Mouse (Mus musculus): Measurements from ENCODE around the gene Olfr194. TPM values are rescaled to one million over a fixed set of nuclear protein-coding genes. Genes with fewer than 3 reads are reported as not detected.
"Not testable (repeated sequence)": the region's sequence is repeated elsewhere in the genome, so short reads cannot be mapped to it uniquely, and the experiment has no call there.

The Olfr194 gene
- not detected in 2 replicates for polyA plus RNA-seq (2015; fragmentation: Nextera tagmentation; extraction: Ambion mirVana)

DNA sequence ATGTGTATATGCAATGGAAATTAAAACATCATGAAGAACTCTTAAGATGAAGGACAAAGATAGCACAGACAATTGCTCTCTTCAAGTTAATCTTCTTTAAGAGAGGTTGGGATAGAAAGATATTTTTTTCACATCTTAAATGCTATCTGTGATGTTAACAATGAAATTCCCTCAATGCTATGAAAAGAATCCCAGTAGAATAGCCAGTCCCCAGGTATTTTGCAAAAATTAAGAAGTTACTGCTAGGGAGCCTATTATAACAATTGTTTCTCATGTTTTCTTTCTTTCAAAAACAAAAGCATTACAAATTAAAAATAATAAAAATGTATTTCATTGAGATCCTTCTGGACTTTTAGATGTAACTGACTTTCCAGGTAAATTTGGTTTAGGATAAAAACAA, at the start of gene Olfr194:
Gene Olfr194, minus strand, starts transcription at position 101 of the 400 bp plus-strand sequence.
- no peak for DNase-seq (ENCODE audit: low spot score)

DNA sequence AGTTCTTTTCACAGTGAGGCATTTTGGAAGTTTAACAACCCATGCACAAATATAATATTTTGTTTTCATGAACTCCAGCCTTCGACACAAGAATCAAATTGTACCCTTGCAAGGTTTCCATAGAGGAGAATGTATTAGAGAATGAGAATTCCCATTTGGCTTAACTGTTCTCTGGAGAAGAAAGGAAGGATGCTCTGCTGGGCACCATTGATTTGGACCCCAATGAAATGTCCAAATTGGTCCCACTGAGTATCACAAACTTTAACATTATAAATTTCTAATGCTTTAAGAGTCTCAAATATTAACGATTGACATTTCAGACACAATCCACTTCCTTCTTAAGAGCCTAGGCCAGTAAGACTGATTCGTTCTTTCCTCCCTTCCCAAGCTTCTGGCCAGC, 49.5 kb upstream of the Olfr194 start, which contains the start of gene Olfr196:
Gene Olfr196, minus strand, starts transcription at position 101 of the 400 bp plus-strand sequence.
- no peak for DNase-seq (ENCODE audit: low spot score)

DNA sequence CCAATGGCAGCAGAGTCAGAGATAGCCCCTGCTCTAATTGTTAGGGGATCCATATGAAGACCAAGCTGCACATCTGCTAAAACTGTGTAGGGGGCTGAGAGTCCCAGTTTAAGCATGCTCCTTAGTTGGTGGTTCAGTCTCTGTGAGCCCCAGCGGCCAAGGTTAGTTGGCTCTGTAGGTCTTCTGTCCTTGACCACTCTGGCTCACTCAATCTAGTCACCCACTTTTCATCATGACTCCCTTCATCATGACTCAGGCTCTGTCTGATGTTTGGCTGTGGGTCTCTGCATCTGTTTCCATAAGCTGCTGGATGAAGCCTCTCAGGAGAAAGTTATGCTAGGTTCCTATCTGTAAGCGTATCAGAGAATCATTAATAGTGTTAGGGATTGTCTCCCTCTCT, 31.1 kb upstream of the Olfr194 start:
- no peak for DNase-seq (ENCODE audit: low spot score)

- DNase-seq (ENCODE audit: low spot score): no peak
These were observed 25.9 kb upstream of the Olfr194 start, which contains the start of gene Olfr195 for GRCm38 (mm10) chr16:59146746-59147145. TSS of gene Olfr195 (plus strand) at chr16:59147046.

GRCm38 (mm10) chr16:59141105-59141504, 20.2 kb upstream of the Olfr194 start:
- no peak for DNase-seq (ENCODE audit: low spot score)

DNA sequence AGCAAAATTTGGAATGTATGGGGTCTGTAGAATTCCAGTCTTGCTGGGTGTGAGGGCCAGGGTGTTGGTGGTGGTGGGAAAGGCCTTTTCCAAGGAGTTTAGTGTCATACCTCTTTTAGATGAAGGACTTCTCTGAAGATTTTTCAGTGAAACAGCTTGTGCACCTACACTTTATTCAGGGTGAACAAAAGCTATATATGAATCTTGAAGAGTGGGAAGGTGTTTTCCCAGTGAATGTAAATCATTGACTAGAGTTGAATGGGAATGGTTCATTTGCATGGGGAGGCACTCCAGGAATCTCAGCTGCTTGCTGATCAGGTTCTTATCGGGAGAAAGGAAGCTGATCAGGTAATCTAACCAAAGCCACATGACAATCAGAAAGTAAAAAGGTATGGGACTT, 9.9 kb upstream of the Olfr194 start:
- DNase-seq (ENCODE audit: low spot score): no peak

GRCm38 (mm10) chr16:59111781-59112180, 9.1 kb downstream of the Olfr194 start, which contains the start of gene Olfr193:
TSS of gene Olfr193 (minus strand) at chr16:59111881.
- no peak for DNase-seq (ENCODE audit: low spot score)

GRCm38 (mm10) chr16:59108522-59108921, 12.3 kb downstream of the Olfr194 start:
- DNase-seq (ENCODE audit: low spot score): not testable (repeated sequence)

GRCm38 (mm10) chr16:59105312-59105711, 15.6 kb downstream of the Olfr194 start:
- DNase-seq (ENCODE audit: low spot score): no peak

- not testable (repeated sequence) for DNase-seq (ENCODE audit: low spot score)
These were observed 31.1 kb downstream of the Olfr194 start, which contains the start of gene Olfr191 for GRCm38 (mm10) chr16:59089722-59090121. TSS of gene Olfr191 (minus strand) at chr16:59089822.

DNA sequence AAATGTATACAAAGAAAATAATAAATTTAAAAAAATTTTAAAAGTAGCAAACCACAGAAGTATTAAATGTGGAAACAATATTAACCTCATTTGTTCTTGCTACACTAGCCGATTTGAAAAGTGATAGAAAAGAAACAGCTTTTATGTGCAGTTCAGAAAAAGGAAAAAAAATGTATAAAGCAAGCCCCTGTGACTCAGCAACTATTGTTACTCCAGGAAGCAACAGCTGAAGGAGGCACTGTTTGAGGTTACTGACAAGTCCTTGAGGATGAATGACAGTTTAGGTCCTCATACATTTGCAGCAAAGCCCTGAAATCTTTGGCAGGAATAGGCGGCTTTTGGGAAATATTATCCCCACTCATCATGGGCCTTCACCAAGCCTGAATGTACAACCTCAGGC, 39.8 kb downstream of the Olfr194 start:
- DNase-seq (ENCODE audit: low spot score): not testable (repeated sequence)

- no peak for DNase-seq (ENCODE audit: low spot score)
These were observed 43.0 kb downstream of the Olfr194 start, which contains the start of gene Olfr190 for GRCm38 (mm10) chr16:59077905-59078304. TSS of gene Olfr190 (minus strand) at chr16:59078005.

DNA sequence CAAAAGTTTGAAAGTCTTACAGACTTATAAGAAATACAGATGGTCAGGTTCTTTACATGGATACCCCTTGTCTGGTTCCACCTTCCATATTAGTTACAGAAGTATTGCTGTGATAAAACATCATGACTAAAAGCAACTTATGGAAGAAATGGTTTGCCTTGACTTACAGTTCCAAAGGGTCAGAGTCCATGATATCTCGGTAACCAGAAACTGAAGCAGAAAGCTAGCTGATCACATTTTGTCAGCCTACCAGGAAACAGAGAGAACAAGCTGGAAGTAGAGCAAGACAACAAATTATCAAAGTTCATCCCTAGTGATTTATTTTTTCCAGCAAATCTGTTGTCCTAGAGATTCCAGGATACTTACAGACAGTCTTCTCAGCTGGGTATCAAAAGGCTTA, 47.3 kb downstream of the Olfr194 start:
- no peak for DNase-seq (ENCODE audit: low spot score)

DNA sequence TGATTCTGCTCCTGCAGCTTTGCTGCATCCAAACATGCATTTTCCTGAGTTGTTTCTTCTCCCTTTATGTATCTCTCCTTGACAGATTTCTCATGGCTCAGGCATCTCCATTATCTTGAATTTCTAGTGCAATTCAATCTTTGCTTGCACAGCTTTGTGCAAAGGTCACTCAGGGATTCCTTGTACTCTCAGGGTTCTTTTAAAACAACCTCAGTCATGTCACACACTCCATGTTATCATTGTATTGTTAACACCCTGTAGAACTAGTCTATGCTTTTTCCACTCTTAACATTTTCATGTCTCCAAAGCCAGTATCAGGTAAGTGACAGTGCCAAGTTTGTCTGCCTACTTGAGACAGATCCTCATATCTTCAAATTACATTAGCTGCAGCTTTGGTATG, 49.1 kb downstream of the Olfr194 start:
- DNase-seq (ENCODE audit: low spot score): no peak

Other genes with a start within 250 kb of the Olfr194 start
- gene Olfr177, start 246.3 kb downstream of the Olfr194 start, polyA plus RNA-seq (2015; fragmentation: Nextera tagmentation; extraction: Ambion mirVana): not detected in 2 replicates
- gene Olfr178, start 229.0 kb downstream of the Olfr194 start, polyA plus RNA-seq (2015; fragmentation: Nextera tagmentation; extraction: Ambion mirVana): not detected in 2 replicates
- gene Olfr181, start 192.3 kb downstream of the Olfr194 start, polyA plus RNA-seq (2015; fragmentation: Nextera tagmentation; extraction: Ambion mirVana): not detected in 2 replicates
- gene Olfr180, start 191.7 kb downstream of the Olfr194 start, polyA plus RNA-seq (2015; fragmentation: Nextera tagmentation; extraction: Ambion mirVana): not detected in 2 replicates
- gene Olfr183, start 125.7 kb downstream of the Olfr194 start, polyA plus RNA-seq (2015; fragmentation: Nextera tagmentation; extraction: Ambion mirVana): not detected in 2 replicates
- gene Olfr186, start 90.8 kb downstream of the Olfr194 start, polyA plus RNA-seq (2015; fragmentation: Nextera tagmentation; extraction: Ambion mirVana): not detected in 2 replicates
- not detected in 2 replicates for gene Olfr187, start 81.3 kb downstream of the Olfr194 start, polyA plus RNA-seq (2015; fragmentation: Nextera tagmentation; extraction: Ambion mirVana)
- gene Olfr190, start 43.1 kb downstream of the Olfr194 start, polyA plus RNA-seq (2015; fragmentation: Nextera tagmentation; extraction: Ambion mirVana): not detected in 2 replicates
- not detected in 2 replicates for gene Olfr191, start 31.2 kb downstream of the Olfr194 start, polyA plus RNA-seq (2015; fragmentation: Nextera tagmentation; extraction: Ambion mirVana)
- gene Olfr193, start 9.2 kb downstream of the Olfr194 start, polyA plus RNA-seq (2015; fragmentation: Nextera tagmentation; extraction: Ambion mirVana): not detected in 2 replicates
- not detected in 2 replicates for gene Olfr195, start 26.0 kb upstream of the Olfr194 start, polyA plus RNA-seq (2015; fragmentation: Nextera tagmentation; extraction: Ambion mirVana)
- gene Olfr196, start 49.4 kb upstream of the Olfr194 start, polyA plus RNA-seq (2015; fragmentation: Nextera tagmentation; extraction: Ambion mirVana): not detected in 2 replicates
- gene Olfr198, start 82.5 kb upstream of the Olfr194 start, polyA plus RNA-seq (2015; fragmentation: Nextera tagmentation; extraction: Ambion mirVana): not detected in 2 replicates
- not detected in 2 replicates for gene Olfr199, start 98.7 kb upstream of the Olfr194 start, polyA plus RNA-seq (2015; fragmentation: Nextera tagmentation; extraction: Ambion mirVana)
- not detected in 2 replicates for gene Olfr201, start 151.6 kb upstream of the Olfr194 start, polyA plus RNA-seq (2015; fragmentation: Nextera tagmentation; extraction: Ambion mirVana)
- not detected in 2 replicates for gene Olfr202, start 165.7 kb upstream of the Olfr194 start, polyA plus RNA-seq (2015; fragmentation: Nextera tagmentation; extraction: Ambion mirVana)
- not detected in 2 replicates for gene Olfr203, start 177.8 kb upstream of the Olfr194 start, polyA plus RNA-seq (2015; fragmentation: Nextera tagmentation; extraction: Ambion mirVana)
- not detected in 2 replicates for gene Olfr204, start 197.2 kb upstream of the Olfr194 start, polyA plus RNA-seq (2015; fragmentation: Nextera tagmentation; extraction: Ambion mirVana)
- gene Olfr205, start 210.1 kb upstream of the Olfr194 start, polyA plus RNA-seq (2015; fragmentation: Nextera tagmentation; extraction: Ambion mirVana): not detected in 2 replicates
- not detected in 2 replicates for gene Olfr206, start 228.2 kb upstream of the Olfr194 start, polyA plus RNA-seq (2015; fragmentation: Nextera tagmentation; extraction: Ambion mirVana)
- gene Olfr209, start 242.9 kb upstream of the Olfr194 start, polyA plus RNA-seq (2015; fragmentation: Nextera tagmentation; extraction: Ambion mirVana): not detected in 2 replicates